Mouse (Mus musculus): ENCODE measurements around the gene Gm28042.

- TF ChIP-seq CTCF (IDR thresholded peaks at IDR 0.05) (no peak), EP300 (IDR thresholded peaks at IDR 0.05) (no peak)
Measured at GRCm38 (mm10) chr2:120015882-120016281, 11.4 kb upstream of the Gm28042 start.

Data from lung, postnatal 0 days (tissue).